Mouse (Mus musculus): ENCODE data around the gene Pld4.

Pld4 gene

GRCm38 (mm10) chr12:112766586-112766985, 6.1 kb downstream of the Pld4 start:
- DNase-seq (ENCODE audit: extremely low read depth, low read depth, low spot score), result no peak

- no peak for DNase-seq (ENCODE audit: extremely low read depth, low read depth, low spot score)
These were observed 6.8 kb downstream of the Pld4 start for GRCm38 (mm10) chr12:112767036-112767890.

- DNase-seq (ENCODE audit: extremely low read depth, low read depth, low spot score), result no peak
These were observed 7.7 kb downstream of the Pld4 start for GRCm38 (mm10) chr12:112768166-112768565.

GRCm38 (mm10) chr12:112769031-112769430, 8.6 kb downstream of the Pld4 start:
- no peak for DNase-seq (ENCODE audit: extremely low read depth, low read depth, low spot score)

DNA sequence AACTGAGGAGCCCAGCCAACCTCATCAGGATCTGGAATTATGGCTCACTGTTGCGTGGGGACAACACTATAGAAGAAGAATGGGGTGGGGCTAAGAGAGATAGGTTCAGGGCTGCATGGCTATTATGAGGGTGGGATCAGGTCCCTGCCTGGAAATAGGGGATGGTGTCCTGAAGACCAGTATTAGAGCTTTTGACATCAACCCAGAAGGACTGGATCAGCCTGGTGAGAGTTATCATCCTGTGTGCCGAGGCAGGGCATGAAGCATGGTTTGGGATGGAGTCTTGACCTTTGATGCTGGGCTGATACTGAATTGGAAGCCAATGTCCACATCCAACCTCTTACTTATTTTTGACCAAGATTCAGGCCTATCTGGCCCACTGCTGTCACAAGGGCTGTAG, 9.3 kb downstream of the Pld4 start:
- no peak for DNase-seq (ENCODE audit: extremely low read depth, low read depth, low spot score)

- no peak for DNase-seq (ENCODE audit: extremely low read depth, low read depth, low spot score)
These were observed 9.9 kb downstream of the Pld4 start for GRCm38 (mm10) chr12:112770396-112770795.

DNA sequence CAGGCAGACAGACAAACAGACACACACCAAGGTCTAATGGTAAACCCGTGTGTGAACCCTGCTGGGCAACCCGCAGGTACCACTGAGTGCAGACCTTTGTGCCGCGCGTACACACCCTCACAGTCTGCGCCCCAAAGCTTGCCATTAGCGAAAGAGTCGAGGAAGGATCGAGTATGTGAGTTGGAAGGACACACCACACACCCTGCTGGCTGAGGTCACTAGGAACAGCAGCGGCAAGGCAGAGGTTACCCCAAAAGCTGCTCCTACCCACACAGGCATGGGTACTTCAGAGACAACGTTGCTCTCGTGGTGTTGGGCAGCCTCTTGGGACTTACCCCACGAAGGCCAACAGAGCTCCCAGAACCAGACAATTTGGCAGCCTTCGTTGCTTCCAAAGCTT, 11.9 kb downstream of the Pld4 start:
- no peak for DNase-seq (ENCODE audit: extremely low read depth, low read depth, low spot score)

- DNase-seq (ENCODE audit: extremely low read depth, low read depth, low spot score), result no peak
These were observed 12.9 kb downstream of the Pld4 start for GRCm38 (mm10) chr12:112773366-112773765.

- DNase-seq (ENCODE audit: extremely low read depth, low read depth, low spot score), result no peak
These were observed 13.6 kb downstream of the Pld4 start for GRCm38 (mm10) chr12:112774026-112774425.

- no peak for DNase-seq (ENCODE audit: extremely low read depth, low read depth, low spot score)
These were observed 14.0 kb downstream of the Pld4 start for GRCm38 (mm10) chr12:112774481-112774880.

DNA sequence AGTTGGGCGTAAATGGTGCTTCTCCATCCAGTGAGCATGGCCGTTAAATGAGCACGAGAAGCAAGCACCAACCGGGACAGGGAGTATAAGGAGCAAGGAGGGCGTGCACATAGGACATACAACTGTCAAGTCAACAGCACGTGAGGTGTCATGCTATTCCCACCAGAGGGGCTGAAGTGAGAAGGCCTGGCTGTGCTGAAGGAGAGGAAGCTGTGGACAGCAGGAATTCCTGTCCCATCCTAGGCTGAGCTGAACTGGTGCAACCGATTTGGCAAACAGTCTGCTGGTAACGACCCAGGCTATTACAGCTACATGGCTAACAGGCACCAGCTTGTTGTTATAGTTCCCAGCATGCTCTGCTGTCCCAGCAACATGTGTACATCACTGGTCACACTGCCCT, 30.6 kb downstream of the Pld4 start:
- DNase-seq (ENCODE audit: extremely low read depth, low read depth, low spot score), result no peak

GRCm38 (mm10) chr12:112793601-112794355, 33.3 kb downstream of the Pld4 start:
- no peak for DNase-seq (ENCODE audit: extremely low read depth, low read depth, low spot score)

GRCm38 (mm10) chr12:112794356-112794816, 33.9 kb downstream of the Pld4 start:
- DNase-seq (ENCODE audit: extremely low read depth, low read depth, low spot score), result no peak

GRCm38 (mm10) chr12:112794998-112795397, 34.5 kb downstream of the Pld4 start:
- DNase-seq (ENCODE audit: extremely low read depth, low read depth, low spot score), result no peak

- no peak for DNase-seq (ENCODE audit: extremely low read depth, low read depth, low spot score)
These were observed 35.1 kb downstream of the Pld4 start for GRCm38 (mm10) chr12:112795466-112796104.

- DNase-seq (ENCODE audit: extremely low read depth, low read depth, low spot score), result no peak
These were observed 36.4 kb downstream of the Pld4 start for GRCm38 (mm10) chr12:112796551-112797510.

GRCm38 (mm10) chr12:112797672-112798331, 37.3 kb downstream of the Pld4 start:
- DNase-seq (ENCODE audit: extremely low read depth, low read depth, low spot score), result no peak

DNA sequence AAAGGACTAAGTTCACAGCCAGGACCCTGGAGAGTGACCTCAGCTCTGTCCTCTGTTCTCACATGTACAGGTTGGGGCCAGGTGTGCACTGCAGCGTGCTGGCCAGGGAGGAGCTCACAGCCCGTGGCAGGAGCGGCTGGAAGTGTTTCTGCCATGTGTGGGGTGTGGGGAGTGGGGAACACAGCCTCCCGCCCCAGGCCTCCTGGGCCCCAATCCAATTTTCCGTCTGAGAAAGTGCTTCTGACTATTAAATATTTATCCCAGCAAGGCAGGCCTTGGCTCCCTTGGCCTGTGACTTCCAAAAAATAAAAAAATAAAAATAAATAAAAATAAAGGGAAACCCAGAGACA, 37.9 kb downstream of the Pld4 start:
- no peak for DNase-seq (ENCODE audit: extremely low read depth, low read depth, low spot score)

DNA sequence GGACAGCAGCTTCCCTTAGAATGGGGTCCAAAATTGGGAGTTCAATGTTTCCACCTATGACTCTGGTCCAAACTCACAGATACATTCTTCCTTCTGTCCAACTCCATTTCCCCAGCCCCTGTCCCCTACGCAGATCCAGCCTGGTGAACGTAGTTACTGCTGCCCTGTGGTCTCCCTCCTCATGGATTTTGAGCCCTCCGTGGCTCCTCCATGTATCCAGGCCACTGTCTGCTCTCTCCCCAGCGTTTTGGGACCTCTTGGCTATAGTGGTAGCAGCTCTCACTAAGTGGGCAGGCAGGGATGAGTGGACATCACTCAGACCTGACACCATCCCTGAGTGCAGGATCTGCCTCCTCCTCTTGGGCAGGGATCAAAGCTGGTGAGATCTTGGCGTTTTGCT, 38.3 kb downstream of the Pld4 start:
- no peak for DNase-seq (ENCODE audit: extremely low read depth, low read depth, low spot score)

All from fat pad, adult 2 months (tissue).